Mouse (Mus musculus) limb, embryonic 14.5 days (tissue): ENCODE data around the gene Galnt10. TPM values are rescaled to one million over a fixed set of nuclear protein-coding genes. Genes with fewer than 3 reads are reported as not detected.

Source experiments
- ATAC-seq: fragments of 200-750 bp; cut with Nextera tagmentation; 2 replicates; pipeline ENCODE4 v1.8.0; 2017; ENCODE audit warnings: low read depth, moderate number of reproducible peaks, moderate TSS enrichment; ENCODE audit not compliant: low FRiP score
- DNase-seq: peaks from one replicate; pipeline ENCODE4 v3.0.0-alpha.2; 2015; ENCODE audit warnings: low spot score
- H3K27ac ChIP-seq: fragments of 300-500 bp; sonication (generic); replicated peaks from 2 replicates; pipeline ENCODE4 v1.5.1; 2014; ENCODE audit warnings: low read depth, mild to moderate bottlenecking, low read length, moderate library complexity, mixed read lengths
- H3K27me3 ChIP-seq: fragments of 300-500 bp; sonication (generic); 2 replicates; pipeline ENCODE4 v1.6.1; 2014; ENCODE audit warnings: low read length, mixed read lengths; ENCODE audit not compliant: control insufficient read depth, insufficient read depth
- H3K36me3 ChIP-seq: fragments of 300-500 bp; sonication (generic); 2 replicates; pipeline ENCODE4 v1.6.1; 2014; ENCODE audit warnings: mild to moderate bottlenecking, low read length, moderate library complexity, mixed read lengths; ENCODE audit not compliant: control insufficient read depth, insufficient read depth
- H3K4me1 ChIP-seq: fragments of 300-500 bp; sonication (generic); 2 replicates; pipeline ENCODE4 v1.6.1; 2014; ENCODE audit warnings: antibody characterized with exemption, low read length, mixed read lengths; ENCODE audit not compliant: control insufficient read depth, insufficient read depth
- H3K4me2 ChIP-seq: fragments of 300-500 bp; sonication (generic); replicated peaks from 2 replicates; pipeline ENCODE4 v1.6.1; 2014; ENCODE audit warnings: low read depth, mild to moderate bottlenecking, low read length, moderate library complexity; ENCODE audit not compliant: severe bottlenecking
- H3K4me3 ChIP-seq: fragments of 300-500 bp; sonication (generic); replicated peaks from 2 replicates; pipeline ENCODE4 v1.5.1; 2014; ENCODE audit warnings: low read length
- H3K9ac ChIP-seq: fragments of 300-500 bp; sonication (generic); 2 replicates; pipeline ENCODE4 v1.6.1; 2014; ENCODE audit warnings: mild to moderate bottlenecking, low read depth, low read length, moderate library complexity; ENCODE audit not compliant: severe bottlenecking
- H3K9me3 ChIP-seq: fragments of 300-500 bp; sonication (generic); 2 replicates; pipeline ENCODE4 v1.6.1; 2016; ENCODE audit warnings: low read length; ENCODE audit not compliant: control insufficient read depth
- POLR2A ChIP-seq: fragments of 200-500 bp; IDR thresholded peaks from 2 replicates; pipeline ENCODE4 v1.8.0; 2012; ENCODE audit warnings: inconsistent platforms, mild to moderate bottlenecking, moderate library complexity, borderline replicate concordance; ENCODE audit not compliant: insufficient read depth, insufficient read length; ENCODE audit errors: extremely low read depth
- WGBS: fragments of 180-500 bp; shearing (Covaris S2); extraction: QIAGEN DNeasy Blood & Tissue Kit; methylation state at CpG from one replicate; pipeline ENCODE4 v1.1.7; 2014; 5-methylcytosine and 5-hydroxymethylcytosine counted together
- polyA plus RNA-seq, 2 experiments: library from polyadenylated mRNA; depleted of rRNA in 1 of 2; stranded (reverse) in 1 of 2; unstranded in 1 of 2; fragments of >200 nt; fragmentation: Nextera tagmentation in 1 of 2; extraction: Ambion mirVana in 1 of 2; gene quantifications; 2 replicates each; pipeline versions ENCODE4 v1.2.1 to v1.2.3; 2012 to 2014

Gene Galnt10
- polyA plus RNA-seq, 2 experiments = 24.4 to 26.5 TPM

DNA sequence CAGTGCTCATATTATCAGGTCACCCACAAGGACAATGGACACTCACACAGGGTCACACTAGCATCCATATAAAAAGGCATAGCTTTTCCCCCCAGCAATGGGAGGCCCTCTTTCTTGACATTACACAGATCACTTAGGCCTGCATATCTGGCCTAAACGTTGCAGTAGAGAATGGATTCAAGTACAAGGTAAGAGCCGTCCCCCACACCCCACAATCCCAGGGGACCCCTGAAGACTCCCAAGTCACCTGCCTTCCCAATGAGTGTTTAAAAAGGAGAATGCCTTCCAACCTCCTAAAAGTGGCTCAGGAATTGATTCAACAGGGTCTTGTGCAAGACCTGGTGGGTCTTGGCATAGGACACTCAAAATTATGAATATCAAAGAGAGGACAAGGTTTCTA lies 190.1 kb downstream of the Galnt10 start:
- Histone ChIP-seq H3K9ac (no peak overlapping the region), H3K4me3 (no peak overlapping the region), H3K4me2 (no peak overlapping the region), H3K27ac (no peak overlapping the region), H3K9me3 (no peaks in the 10 kb centered on the region), H3K4me1 (peaks cover 24% of the 10 kb centered on the region; the same call in 1 of the 2 replicates), H3K27me3 (peaks cover 94% of the 10 kb centered on the region), H3K36me3 (no peaks in the 10 kb centered on the region)
- WGBS = 22% methylated on average over 2 of the region's 2 CpGs
- DNase-seq = no peak
- TF ChIP-seq POLR2A = no peak
- no peak for ATAC-seq

GRCm38 (mm10) chr11:57835931-57836330 lies 190.7 kb downstream of the Galnt10 start:
- H3K27ac ChIP-seq = no peak overlapping the region
- no peaks in the 10 kb centered on the region for H3K9me3 ChIP-seq
- peaks cover 24% of the 10 kb centered on the region; the same call in 1 of the 2 replicates for H3K4me1 ChIP-seq
- no peak overlapping the region for H3K4me2 ChIP-seq
- no peak for TF ChIP-seq POLR2A
- peaks cover 94% of the 10 kb centered on the region for H3K27me3 ChIP-seq
- H3K4me3 ChIP-seq = no peak overlapping the region
- 27% methylated on average over 3 of the region's 3 CpGs for WGBS
- ATAC-seq (no peak), DNase-seq (no peak)
- H3K36me3 ChIP-seq = no peaks in the 10 kb centered on the region
- H3K9ac ChIP-seq = no peak overlapping the region

DNA sequence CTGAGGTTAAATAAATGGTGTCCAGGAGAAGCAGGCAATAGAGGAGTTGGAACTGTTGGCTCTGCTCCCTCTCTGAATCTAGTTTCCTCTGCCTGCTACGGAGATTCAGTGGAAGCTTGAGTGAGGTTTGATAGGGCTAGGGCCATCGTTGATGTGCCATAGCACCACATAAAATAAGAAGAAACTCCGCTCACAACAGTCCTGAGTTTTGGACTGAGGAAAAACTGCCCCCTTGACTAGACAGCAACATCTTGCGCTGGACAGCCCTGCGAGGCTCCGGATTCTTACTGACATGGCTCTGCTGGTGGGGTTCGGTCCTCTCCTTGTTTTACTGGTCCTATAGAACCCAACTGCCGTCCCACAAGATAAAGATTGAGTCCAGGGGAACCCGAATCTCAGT lies 191.2 kb downstream of the Galnt10 start:
- 14% methylated on average over 9 of the region's 9 CpGs for WGBS
- peak overlapping the region; percentile 21; the same call in 1 of the 2 replicates for H3K4me3 ChIP-seq
- no peak overlapping the region for H3K4me2 ChIP-seq
- peaks cover 94% of the 10 kb centered on the region for H3K27me3 ChIP-seq
- H3K27ac ChIP-seq = no peak overlapping the region
- TF ChIP-seq POLR2A = no peak
- no peaks in the 10 kb centered on the region for H3K9me3 ChIP-seq
- no peaks in the 10 kb centered on the region for H3K36me3 ChIP-seq
- no peak overlapping the region for H3K9ac ChIP-seq
- ATAC-seq (no peak), DNase-seq (no peak)
- H3K4me1 ChIP-seq = peaks cover 24% of the 10 kb centered on the region; the same call in 1 of the 2 replicates

Other genes starting within 250 kb of the Galnt10 start
- 57.3 and 61.8 TPM in 2 replicates for gene Fam114a2, start 126.8 kb upstream of the Galnt10 start, polyA plus RNA-seq (2012; rRNA removed)
- 50.7 and 53.2 TPM in 2 replicates for gene Fam114a2, start 126.8 kb upstream of the Galnt10 start, polyA plus RNA-seq (2014; fragmentation: Nextera tagmentation; extraction: Ambion mirVana)
- 26.0 and 30.2 TPM in 2 replicates for gene Mfap3, start 126.8 kb upstream of the Galnt10 start, polyA plus RNA-seq (2012; rRNA removed)
- gene Mfap3, start 126.8 kb upstream of the Galnt10 start, polyA plus RNA-seq (2014; fragmentation: Nextera tagmentation; extraction: Ambion mirVana) = 46.5 and 50.7 TPM in 2 replicates
- 27.3 and 31.4 TPM in 2 replicates for gene Sap30l, start 156.2 kb downstream of the Galnt10 start, polyA plus RNA-seq (2012; rRNA removed)
- gene Sap30l, start 156.2 kb downstream of the Galnt10 start, polyA plus RNA-seq (2014; fragmentation: Nextera tagmentation; extraction: Ambion mirVana) = 20.7 and 21.7 TPM in 2 replicates
- gene Hand1, start 187.4 kb downstream of the Galnt10 start, polyA plus RNA-seq (2012; rRNA removed) = 2.2 and 2.6 TPM in 2 replicates
- gene Hand1, start 187.4 kb downstream of the Galnt10 start, polyA plus RNA-seq (2014; fragmentation: Nextera tagmentation; extraction: Ambion mirVana) = 1.6 and 1.7 TPM in 2 replicates